Mouse (Mus musculus): ENCODE measurements around the gene Fabp6. TPM values are rescaled to one million over a fixed set of nuclear protein-coding genes. Genes with fewer than 3 reads are reported as not detected.

Gene Fabp6
- total and polyA plus RNA-seq, 2 experiments from 2014 or later, result not detected

- ATAC-seq (ENCODE audit: low FRiP score) (peak; percentile 69), DNase-seq (ENCODE audit: low spot score) (peak; percentile 89)
- WGBS, result 19% methylated on average over 7 of the region's 7 CpGs
These were observed 53.2 kb downstream of the Fabp6 start for GRCm38 (mm10) chr11:43548148-43548547.

GRCm38 (mm10) chr11:43546678-43547077 lies 54.7 kb downstream of the Fabp6 start:
- 57% methylated on average over 4 of the region's 4 CpGs for WGBS
- Histone ChIP-seq H3K9ac (replicated peaks; ENCODE audit: low read length, poor library complexity, severe bottlenecking) (no peak overlapping the region), H3K4me1 (ENCODE audit: insufficient read depth, low read length) (no peaks in the 10 kb centered on the region), H3K27me3 (ENCODE audit: insufficient read depth, low read length) (no peaks in the 10 kb centered on the region), H3K36me3 (ENCODE audit: insufficient read depth, low read length) (no peaks in the 10 kb centered on the region), H3K9me3 (ENCODE audit: low read length) (no peaks in the 10 kb centered on the region), H3K4me3 (ENCODE audit: low read depth, low read length) (no peak overlapping the region), H3K27ac (ENCODE audit: low read depth, low read length) (no peak overlapping the region), H3K4me2 (ENCODE audit: low read depth, low read length, poor library complexity, severe bottlenecking) (no peak overlapping the region)
- TF ChIP-seq CTCF (IDR thresholded peaks at IDR 0.05), result no peak
- ATAC-seq (ENCODE audit: low FRiP score) (no peak), DNase-seq (ENCODE audit: low spot score) (no peak)

More at GRCm38 (mm10) chr11:43548148-43548547, 53.2 kb downstream of the Fabp6 start:
- H3K4me2 ChIP-seq (ENCODE audit: low read depth, low read length, poor library complexity, severe bottlenecking), result no peak overlapping the region
- no peak overlapping the region for H3K4me3 ChIP-seq (ENCODE audit: low read depth, low read length)
- no peaks in the 10 kb centered on the region for H3K36me3 ChIP-seq (ENCODE audit: insufficient read depth, low read length)
- H3K9me3 ChIP-seq (ENCODE audit: low read length), result no peaks in the 10 kb centered on the region
- H3K27me3 ChIP-seq (ENCODE audit: insufficient read depth, low read length), result no peaks in the 10 kb centered on the region
- no peak overlapping the region; the same call in 1 of the 2 replicates for H3K27ac ChIP-seq (ENCODE audit: low read depth, low read length)
- no peaks in the 10 kb centered on the region for H3K4me1 ChIP-seq (ENCODE audit: insufficient read depth, low read length)
- no peak for TF ChIP-seq CTCF (IDR thresholded peaks at IDR 0.05)
- no peak overlapping the region for H3K9ac ChIP-seq (replicated peaks; ENCODE audit: low read length, poor library complexity, severe bottlenecking)

Other genes with a start within 250 kb of the Fabp6 start
- 51.9 TPM in 2 replicates for gene Pttg1, start 175.3 kb downstream of the Fabp6 start, total RNA-seq (2014; rRNA removed)
- gene Pttg1, start 175.3 kb downstream of the Fabp6 start, polyA plus RNA-seq (2015; fragmentation: Nextera tagmentation; extraction: Ambion mirVana), result 74.3 and 79.3 TPM in 2 replicates
- gene Slu7, start 167.8 kb downstream of the Fabp6 start, total RNA-seq (2014; rRNA removed), result 16.5 and 21.3 TPM in 2 replicates
- 55.4 and 58.3 TPM in 2 replicates for gene Slu7, start 167.8 kb downstream of the Fabp6 start, polyA plus RNA-seq (2015; fragmentation: Nextera tagmentation; extraction: Ambion mirVana)
- 15.0 and 15.9 TPM in 2 replicates for gene C1qtnf2, start 127.3 kb downstream of the Fabp6 start, total RNA-seq (2014; rRNA removed)
- 21.4 and 22.4 TPM in 2 replicates for gene C1qtnf2, start 127.3 kb downstream of the Fabp6 start, polyA plus RNA-seq (2015; fragmentation: Nextera tagmentation; extraction: Ambion mirVana)
- gene Ccnjl, start 72.8 kb downstream of the Fabp6 start, total RNA-seq (2014; rRNA removed), result 2.2 and 4.4 TPM in 2 replicates
- 3.1 and 3.2 TPM in 2 replicates for gene Ccnjl, start 72.8 kb downstream of the Fabp6 start, polyA plus RNA-seq (2015; fragmentation: Nextera tagmentation; extraction: Ambion mirVana)
- 0.27 and 0.85 TPM in 2 replicates for gene 4933415A04Rik, start 14.5 kb downstream of the Fabp6 start, total RNA-seq (2014; rRNA removed)
- gene 4933415A04Rik, start 14.5 kb downstream of the Fabp6 start, polyA plus RNA-seq (2015; fragmentation: Nextera tagmentation; extraction: Ambion mirVana), result 1.6 and 2.3 TPM in 2 replicates
- gene Pwwp2a, start 80.5 kb upstream of the Fabp6 start, total RNA-seq (2014; rRNA removed), result 19.9 and 29.2 TPM in 2 replicates
- 16.9 and 18.8 TPM in 2 replicates for gene Pwwp2a, start 80.5 kb upstream of the Fabp6 start, polyA plus RNA-seq (2015; fragmentation: Nextera tagmentation; extraction: Ambion mirVana)
- gene Ttc1, start 146.5 kb upstream of the Fabp6 start, total RNA-seq (2014; rRNA removed), result 30.0 and 37.6 TPM in 2 replicates
- 76.3 and 83.2 TPM in 2 replicates for gene Ttc1, start 146.5 kb upstream of the Fabp6 start, polyA plus RNA-seq (2015; fragmentation: Nextera tagmentation; extraction: Ambion mirVana)